Mouse (Mus musculus) liver, adult 2 months (tissue): Measurements from ENCODE around the gene Cd300lg.

Experiments
- CTCF ChIP-seq: fragments of 200-500 bp; IDR thresholded peaks from 2 replicates; pipeline ENCODE4 v1.5.1; 2011; ENCODE audit warnings: low read depth, low read length, control low read depth
- POLR2A ChIP-seq: fragments of 200-500 bp; IDR thresholded peaks from 2 replicates; pipeline ENCODE4 v1.6.1; 2011; ENCODE audit warnings: low read length, control low read depth; ENCODE audit not compliant: insufficient read depth; ENCODE audit errors: extremely low read depth

GRCm38 (mm10) chr11:102011510-102011909 is 29.8 kb upstream of the Cd300lg start:
- no peak for TF ChIP-seq POLR2A
- TF ChIP-seq CTCF = no peak
